Mouse (Mus musculus): ENCODE data around the gene Scgb2b3. TPM values are rescaled to one million over a fixed set of nuclear protein-coding genes. Genes with fewer than 3 reads are reported as not detected.

Gene Scgb2b3
- polyA plus RNA-seq (2015; fragmentation: Nextera tagmentation; extraction: Ambion mirVana): not detected in 2 replicates

- Histone ChIP-seq H3K4me3 (replicated peaks) (no peak within 1 kb of the TSS), H3K9me3 (replicated peaks) (no peaks in the 10 kb centered on the region), H3K4me1 (replicated peaks) (no peaks in the 10 kb centered on the region), H3K4me2 (no peak within 1 kb of the TSS), H3K9ac (no peak within 1 kb of the TSS), H3K27ac (replicated peaks) (no peak within 1 kb of the TSS), H3K36me3 (replicated peaks) (no peaks in the 10 kb centered on the region), H3K27me3 (no peaks in the 10 kb centered on the region)
- WGBS (ENCODE audit: insufficient replicate concordance): 40% methylated on average over 4 of the region's 4 CpGs
- no peak for ATAC-seq (ENCODE audit: insufficient read depth)
Observed at GRCm38 (mm10) chr7:31362022-31362560, at the start of gene Scgb2b3. Scgb2b3 (minus strand) TSS chr7:31362072.

GRCm38 (mm10) chr7:31375292-31375691 lies 13.4 kb upstream of the Scgb2b3 start, which contains the start of gene Scgb1b3:
Scgb1b3 (plus strand) TSS chr7:31375592.
- Histone ChIP-seq H3K27ac (replicated peaks) (no peak within 1 kb of the TSS), H3K4me2 (no peak within 1 kb of the TSS), H3K4me3 (replicated peaks) (no peak within 1 kb of the TSS), H3K9me3 (replicated peaks) (peaks cover 8% of the 10 kb centered on the region; the same call in 1 of the 2 replicates), H3K27me3 (no peaks in the 10 kb centered on the region), H3K9ac (no peak within 1 kb of the TSS), H3K4me1 (replicated peaks) (no peaks in the 10 kb centered on the region), H3K36me3 (replicated peaks) (no peaks in the 10 kb centered on the region)
- WGBS (ENCODE audit: insufficient replicate concordance): 46% methylated on average over 3 of the region's 3 CpGs
- no peak for ATAC-seq (ENCODE audit: insufficient read depth)

Other genes starting within 250 kb of the Scgb2b3 start
- gene Hpn, start 246.8 kb downstream of the Scgb2b3 start, polyA plus RNA-seq (2015; fragmentation: Nextera tagmentation; extraction: Ambion mirVana): 98.6 and 145 TPM in 2 replicates
- gene Scn1b, start 235.1 kb downstream of the Scgb2b3 start, polyA plus RNA-seq (2015; fragmentation: Nextera tagmentation; extraction: Ambion mirVana): 1.0 and 1.2 TPM in 2 replicates
- 11.9 and 14.3 TPM in 2 replicates for gene Gramd1a, start 206.2 kb downstream of the Scgb2b3 start, polyA plus RNA-seq (2015; fragmentation: Nextera tagmentation; extraction: Ambion mirVana)
- not detected in 2 replicates for gene Scgb2b2, start 71.6 kb downstream of the Scgb2b3 start, polyA plus RNA-seq (2015; fragmentation: Nextera tagmentation; extraction: Ambion mirVana)
- not detected in 2 replicates for gene Scgb1b2, start 70.3 kb downstream of the Scgb2b3 start, polyA plus RNA-seq (2015; fragmentation: Nextera tagmentation; extraction: Ambion mirVana)
- gene Scgb1b3, start 13.5 kb upstream of the Scgb2b3 start, polyA plus RNA-seq (2015; fragmentation: Nextera tagmentation; extraction: Ambion mirVana): not detected in 2 replicates